Mouse (Mus musculus): ENCODE data around the gene Itpkb.

Gene Itpkb

DNA sequence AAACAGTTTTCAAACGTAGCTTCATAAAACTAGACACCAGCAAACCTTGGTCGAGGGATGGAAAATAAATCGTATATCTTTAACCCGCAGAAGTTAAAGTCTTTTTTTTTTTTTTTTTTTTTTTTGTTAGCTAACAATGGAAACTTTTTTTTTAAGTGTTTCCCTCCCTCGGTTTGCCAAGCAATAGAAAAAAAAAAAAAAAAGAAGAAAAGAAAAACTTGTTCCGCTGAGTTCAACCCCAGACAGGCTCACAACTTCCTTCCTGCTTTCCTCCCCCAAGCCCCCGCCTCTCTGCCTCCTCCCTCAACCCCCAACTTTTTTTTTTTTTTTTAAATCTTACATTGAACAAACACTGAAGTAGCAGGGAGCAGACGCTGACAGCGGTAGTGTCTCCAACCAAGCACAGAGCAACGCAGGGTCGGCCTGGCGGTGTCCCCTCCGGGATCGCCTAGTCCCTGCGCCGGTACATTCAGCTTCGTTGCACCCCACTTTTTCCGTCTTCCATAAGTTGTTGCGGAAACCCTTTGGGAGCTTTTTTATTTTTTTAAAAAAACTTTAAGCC is at the start of gene Itpkb:
Itpkb (plus strand) TSS at position 341 of the 562 bp plus-strand sequence.
- peak; percentile 78 to 83 for DNase-seq (ENCODE audit: low spot score in 2 of 2)

DNA sequence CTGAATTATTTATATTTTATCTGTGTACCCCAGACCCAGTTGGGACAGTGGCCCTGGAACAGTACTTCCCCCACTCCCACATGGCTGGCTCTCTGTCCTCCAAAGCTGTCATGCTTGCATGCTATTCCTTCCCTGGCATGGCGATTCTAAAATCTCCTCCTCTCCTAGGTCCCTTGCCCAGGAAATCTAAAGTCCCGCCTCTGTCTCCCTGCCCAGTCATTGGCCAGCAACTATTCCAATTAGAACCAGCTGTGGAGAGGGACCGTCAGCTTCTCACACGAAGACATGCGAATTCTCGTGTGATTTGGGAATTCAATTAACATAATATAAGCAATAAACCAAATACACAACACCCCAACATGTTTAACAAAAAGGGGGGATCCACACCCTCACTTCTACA is 47.7 kb upstream of the Itpkb start:
- no peak for DNase-seq (ENCODE audit: low spot score in 2 of 2)

DNA sequence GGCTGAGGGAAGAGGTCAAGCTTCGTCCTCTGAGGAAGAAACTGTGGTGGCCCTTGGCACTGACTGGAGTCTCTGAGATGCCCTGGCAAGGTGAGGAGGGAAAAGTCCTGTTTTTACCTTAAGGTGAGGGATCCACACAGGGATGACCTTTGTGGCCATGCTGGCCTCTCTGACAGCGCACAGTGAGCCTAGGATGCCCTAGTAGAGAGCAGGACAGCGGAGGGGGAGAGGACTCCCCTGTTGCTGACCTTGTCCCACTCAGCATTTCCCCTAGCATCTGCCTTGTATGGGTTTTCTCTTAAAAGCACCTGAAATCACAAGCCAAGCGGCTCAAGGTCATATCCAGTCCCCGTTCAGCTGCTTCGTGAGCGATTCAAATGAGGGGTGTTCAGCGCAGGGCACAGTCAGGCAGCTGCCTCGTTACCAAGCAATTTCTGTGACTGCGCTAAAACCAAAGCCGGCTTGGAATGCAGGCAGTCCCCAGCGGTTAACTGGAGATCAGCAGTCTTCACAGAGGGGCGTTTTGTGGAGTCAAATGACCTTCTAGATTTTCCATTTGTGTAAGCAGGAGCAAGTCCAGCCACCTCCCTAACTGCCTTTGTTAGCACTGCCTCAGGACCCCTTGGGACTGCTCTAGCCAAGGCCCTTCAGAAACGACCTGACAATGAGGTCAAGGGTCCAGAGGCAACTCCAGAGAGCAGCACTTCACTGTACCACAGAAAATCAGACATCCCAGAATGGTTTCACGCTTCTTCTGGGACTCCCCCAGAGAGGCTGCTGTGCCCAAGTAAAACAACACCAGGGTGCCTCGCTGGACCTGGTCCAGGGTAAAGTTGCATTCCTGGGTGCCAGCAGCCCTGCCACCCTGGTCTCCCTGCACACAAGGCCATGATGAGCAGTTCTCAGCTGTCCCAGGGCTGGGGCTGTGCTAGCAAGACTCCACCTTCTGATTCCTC is 46.2 kb upstream of the Itpkb start:
- no peak for DNase-seq (ENCODE audit: low spot score in 2 of 2)

DNA sequence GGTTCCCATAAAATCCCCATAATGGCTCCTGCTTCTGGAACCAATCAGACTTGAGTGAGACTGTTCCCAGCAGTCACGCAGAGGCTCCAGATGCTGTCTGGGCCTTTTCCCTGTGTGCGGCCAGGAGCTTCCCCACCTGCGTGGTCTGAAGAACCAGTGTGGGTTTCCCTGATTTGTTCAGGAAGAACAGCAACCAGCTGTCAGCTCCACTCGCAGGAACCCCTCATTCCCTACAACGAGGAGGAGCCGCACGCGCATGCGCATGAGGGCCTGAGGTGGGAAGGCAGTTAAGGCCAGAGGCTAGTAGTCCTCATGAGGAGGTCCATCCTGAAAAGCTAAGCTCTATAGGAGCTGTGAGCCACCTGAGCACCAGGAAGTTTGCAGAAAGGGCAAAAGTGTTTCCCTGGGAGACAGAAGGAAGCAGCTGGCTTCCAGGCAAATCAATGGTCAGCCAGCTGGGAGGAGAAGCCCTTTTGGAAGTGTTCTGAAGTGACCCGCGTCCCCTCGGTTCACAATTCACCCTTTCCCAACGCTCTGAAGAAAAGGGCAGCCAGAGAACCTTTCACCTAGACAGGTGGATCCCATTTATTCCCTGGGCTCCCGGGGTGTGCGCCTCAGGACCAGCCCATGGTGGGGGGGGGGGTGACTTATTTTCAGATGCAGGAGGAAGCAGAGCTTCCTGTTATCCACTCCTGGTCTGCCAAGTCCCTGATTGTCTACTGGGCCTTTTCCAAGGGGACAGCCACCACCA is 44.0 kb upstream of the Itpkb start:
- no peak for DNase-seq (ENCODE audit: low spot score in 2 of 2)

DNA sequence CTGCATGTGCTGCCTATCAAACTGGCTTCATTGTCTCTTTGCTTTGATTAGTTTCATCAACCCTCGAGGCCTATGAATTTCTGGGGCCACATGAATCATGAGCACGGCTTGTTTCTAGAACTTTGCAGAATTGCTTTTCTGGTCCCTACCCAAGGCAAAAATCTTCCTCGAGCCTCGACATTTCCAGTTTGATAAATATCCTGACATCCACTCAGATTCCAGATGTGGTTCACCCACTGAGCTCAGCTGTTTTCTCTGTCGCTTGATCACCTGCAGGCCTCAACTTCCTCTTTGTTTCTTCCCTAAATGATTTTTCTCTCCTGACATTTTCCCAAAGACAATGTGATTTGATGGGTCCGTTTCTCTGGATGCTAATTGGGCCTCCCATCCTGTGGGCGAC is 42.1 kb upstream of the Itpkb start:
- no peak for DNase-seq (ENCODE audit: low spot score in 2 of 2)

DNA sequence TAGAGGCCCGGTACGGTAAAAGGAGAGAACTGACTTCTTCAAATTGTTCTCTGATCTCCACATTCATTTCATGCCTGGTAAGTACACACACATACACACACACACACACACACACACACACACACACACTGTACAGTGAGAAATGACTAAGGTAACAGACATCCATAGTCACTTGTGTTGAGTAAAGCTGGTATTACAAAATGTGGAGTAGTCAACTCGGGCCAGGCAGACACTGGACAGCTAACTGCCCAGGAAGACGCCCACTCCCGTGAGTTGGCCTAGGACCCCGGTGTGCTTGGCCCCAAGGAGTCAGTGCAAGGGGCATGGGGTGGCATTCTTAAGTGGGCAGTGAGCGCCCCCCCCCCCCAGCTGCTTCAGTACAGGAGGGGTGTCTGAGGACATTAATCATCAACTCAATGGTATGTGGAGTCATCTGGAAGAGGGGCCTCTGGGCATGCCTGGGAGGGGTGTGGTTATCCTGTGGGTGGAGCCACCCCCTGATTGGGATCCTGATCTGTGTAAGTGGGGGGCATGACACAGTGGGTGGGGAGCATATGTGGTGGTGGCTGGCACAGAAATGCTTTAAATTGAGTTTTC is 41.3 kb upstream of the Itpkb start:
- no peak for DNase-seq (ENCODE audit: low spot score in 2 of 2)

DNA sequence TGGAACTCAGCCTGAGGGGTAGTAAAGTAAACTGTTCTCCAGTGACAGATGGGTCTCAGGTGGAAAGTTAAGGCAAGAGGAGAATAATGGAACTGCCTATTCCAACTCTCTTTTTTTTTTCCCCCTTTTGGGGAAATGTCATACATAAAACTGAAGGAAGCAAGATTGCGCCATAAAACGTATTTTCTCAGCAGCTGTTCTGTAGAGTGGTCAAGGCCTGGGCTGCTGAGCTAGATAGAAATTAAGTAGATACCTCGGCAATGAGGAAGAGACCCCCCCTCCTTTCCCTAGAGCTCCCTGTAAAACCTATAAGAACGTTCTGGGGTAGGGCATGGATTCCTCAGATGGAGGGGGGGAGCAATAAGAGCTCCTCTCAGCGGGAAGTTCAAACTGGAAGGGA is 40.5 kb upstream of the Itpkb start:
- no peak for DNase-seq (ENCODE audit: low spot score in 2 of 2)

DNA sequence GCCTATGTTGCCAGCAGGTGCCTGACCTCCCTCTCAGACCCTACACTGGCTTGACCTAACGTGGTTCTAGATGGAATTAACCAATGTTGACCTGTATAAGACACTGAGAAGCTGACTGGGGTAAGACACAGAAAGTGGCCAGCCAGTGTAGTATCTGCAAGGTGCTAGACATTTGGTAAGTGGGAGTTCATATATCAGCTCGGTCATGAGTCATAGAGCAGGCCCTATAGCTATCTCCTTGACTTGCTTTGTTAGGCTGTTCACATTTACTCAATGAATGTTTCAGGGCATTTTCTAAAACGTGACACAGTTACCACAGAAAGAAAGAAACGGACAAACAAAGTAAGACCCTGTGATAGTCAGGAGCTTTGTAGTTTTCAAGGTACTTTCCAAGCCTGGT is 39.9 kb upstream of the Itpkb start:
- no peak for DNase-seq (ENCODE audit: low spot score in 2 of 2)

DNA sequence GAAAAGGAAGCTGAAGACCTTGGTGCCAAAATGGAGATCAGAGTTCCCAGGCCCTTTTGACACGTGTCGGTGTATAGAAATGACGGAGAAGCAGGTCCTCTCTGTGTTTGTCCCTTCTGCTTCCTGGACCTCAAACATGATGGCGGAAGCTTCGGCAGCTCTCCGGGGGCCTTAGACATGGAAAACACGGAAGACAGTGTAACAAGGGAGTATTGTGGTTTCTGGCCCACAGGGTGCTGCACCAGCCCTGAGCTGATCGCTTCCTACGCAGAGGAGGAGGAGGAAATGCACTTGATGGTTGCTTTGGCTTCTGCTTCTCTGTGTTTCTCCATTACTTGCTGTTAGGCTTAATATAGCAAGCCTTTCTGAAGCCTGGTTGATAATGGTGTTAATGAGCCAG is 34.2 kb upstream of the Itpkb start:
- DNase-seq (ENCODE audit: low spot score in 2 of 2), result peak in 1 of 2 experiments; percentile 36

DNA sequence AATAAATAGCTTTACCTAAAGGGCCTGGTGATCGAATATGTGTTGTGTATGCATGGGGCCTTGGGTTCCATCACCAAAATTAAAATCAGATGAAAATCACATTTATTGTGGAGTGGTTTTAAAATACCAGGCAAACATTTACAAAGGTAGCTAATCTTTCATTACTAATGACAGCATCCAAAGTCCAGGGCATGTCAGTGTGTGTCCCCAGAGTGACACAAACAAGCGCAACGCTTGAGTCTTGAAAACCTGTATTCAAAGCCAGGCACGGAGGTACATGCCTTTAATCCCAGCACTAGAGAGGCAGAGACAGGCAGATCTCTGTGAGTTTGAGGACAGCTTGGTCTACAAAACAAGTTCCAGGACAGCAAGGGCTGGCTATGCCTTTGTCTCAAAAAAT is 30.6 kb upstream of the Itpkb start:
- DNase-seq (ENCODE audit: low spot score in 2 of 2), result no peak

DNA sequence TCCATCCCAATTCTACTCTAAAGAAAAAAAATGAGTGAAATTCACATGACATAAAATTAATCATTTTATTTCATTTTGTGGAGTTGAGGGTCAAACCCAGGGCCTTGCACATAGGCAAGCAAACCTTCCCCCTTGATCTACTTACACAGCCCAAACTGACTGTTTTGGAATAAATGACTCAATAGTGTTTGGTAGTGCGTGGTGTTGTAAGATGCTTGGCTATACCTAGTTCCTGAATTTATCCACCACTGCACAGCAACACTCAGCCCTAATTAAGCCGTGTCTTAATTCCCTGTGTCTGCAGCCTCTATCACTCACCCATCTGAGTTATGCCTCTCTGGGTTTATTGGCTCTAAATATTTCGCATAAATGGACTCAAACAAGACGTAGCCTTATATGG is 30.0 kb upstream of the Itpkb start:
- DNase-seq (ENCODE audit: low spot score in 2 of 2), result peak in 1 of 2 experiments; percentile 19

DNA sequence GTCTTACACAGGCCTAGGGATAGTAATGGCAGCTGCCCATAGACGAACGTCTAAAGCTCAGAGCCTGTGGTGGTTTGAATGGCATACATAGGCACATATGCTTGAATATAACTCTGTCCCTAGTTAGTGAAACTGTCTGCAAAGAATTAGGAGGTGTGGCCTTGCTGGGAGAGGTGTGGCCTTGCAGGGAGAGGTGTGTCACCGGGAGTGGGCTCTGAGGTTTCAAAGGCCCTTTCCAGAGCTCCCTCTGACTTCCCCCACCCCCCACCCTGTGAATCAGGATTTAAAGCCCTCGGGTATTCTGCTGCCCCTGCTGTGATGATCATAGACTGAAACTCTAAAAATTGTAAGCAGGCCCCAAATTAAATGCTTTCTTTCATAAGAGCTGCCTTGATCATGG is 29.3 kb upstream of the Itpkb start:
- DNase-seq (ENCODE audit: low spot score in 2 of 2), result no peak

DNA sequence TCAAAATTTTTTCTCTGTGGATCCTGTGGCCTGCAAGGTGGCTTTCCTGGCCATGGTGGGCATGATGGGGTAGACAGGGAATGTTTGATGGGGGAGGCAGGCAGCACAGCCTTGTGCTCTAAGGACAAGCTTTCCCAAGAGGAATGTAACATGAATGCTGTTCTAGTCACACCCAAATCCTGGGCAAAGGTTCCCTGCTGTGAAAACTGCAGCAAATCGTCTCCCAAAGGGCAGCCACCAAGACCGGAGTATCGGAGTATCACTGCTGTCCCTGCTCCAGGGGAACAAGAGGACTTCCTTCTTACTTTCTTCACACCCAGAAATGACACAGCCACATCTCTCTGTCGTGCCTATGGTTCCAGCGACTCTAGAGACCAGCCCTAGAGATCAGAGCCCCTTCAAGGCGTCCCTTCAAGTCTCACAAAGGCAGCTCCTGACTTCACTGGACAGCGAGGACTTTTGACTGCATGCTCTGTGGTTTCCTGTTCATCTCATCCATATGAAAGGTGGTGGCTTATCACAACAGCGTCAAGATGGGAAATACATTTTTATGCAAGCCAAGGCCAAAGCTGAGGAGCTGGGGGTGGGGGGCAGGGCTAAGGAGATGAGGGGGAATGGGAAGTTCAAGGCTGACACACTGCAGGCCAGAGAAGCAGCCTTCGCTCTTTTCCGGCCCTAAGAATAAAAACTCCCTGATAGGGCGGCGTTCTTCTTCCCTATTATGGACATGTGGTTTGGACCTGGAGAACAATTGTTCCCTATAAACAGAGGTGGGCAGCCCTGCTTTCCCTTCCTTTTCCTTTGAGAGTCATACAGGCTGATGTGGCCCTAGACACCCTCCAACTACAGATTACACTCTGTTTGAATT is 27.8 kb upstream of the Itpkb start:
- DNase-seq (ENCODE audit: low spot score in 2 of 2), result no peak

DNA sequence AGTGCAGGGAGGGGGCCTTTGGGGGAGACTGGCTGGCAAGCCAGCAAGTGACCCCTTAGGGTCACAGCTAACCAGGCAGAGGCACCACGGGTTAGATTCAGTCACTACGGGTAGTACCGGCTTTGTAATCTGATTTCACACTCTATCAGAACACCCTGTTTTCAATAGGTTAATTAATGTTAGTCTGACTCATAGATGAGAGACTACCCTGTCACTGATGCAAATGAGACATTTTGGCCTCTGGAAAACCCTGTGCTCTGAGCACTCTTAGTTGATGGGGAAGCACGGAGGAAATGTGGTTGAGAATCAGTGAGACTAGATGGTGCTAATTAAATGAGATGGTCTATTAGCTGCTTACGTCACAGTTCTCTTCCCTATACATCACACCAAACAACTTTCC is 26.7 kb upstream of the Itpkb start:
- DNase-seq (ENCODE audit: low spot score in 2 of 2), result no peak

DNA sequence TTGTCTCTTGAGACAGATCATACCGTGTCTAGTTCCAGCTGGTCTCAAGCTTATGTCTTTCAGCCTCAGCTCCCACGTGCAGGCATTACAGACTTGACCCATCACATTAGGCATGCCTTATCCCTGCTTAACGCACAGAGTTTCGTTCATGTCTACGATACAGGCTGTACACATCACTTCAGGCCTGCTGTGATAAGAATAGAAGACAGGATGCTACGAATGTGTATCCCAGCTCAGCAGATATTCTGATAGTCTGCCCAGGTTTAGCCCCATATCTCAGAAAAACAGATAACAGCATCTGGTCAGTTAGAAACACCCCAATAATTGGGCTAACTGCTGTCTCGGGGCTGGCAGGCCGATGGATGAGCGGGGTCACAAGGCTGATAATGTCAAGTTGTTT is 23.4 kb upstream of the Itpkb start:
- DNase-seq (ENCODE audit: low spot score in 2 of 2), result no peak

DNA sequence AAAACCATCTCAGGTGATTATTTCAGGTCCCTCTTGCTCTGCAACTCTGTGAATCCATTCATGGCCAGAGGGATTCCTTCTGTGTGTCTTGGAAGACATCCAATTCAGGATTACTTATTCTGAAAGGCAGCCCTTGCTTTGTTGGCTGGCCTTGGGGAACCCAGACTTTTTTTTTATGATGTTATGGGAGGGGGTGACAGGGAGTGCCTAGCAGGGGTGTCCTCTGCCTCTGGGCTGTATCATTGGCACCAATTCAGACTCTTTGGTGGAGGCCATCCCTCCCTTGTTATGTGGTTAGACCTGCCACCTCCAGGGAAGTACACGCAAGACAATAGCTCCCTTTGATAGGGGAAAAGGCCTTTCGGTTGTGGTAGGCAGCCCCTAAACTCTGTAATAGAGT is 22.6 kb upstream of the Itpkb start:
- no peak for DNase-seq (ENCODE audit: low spot score in 2 of 2)

DNA sequence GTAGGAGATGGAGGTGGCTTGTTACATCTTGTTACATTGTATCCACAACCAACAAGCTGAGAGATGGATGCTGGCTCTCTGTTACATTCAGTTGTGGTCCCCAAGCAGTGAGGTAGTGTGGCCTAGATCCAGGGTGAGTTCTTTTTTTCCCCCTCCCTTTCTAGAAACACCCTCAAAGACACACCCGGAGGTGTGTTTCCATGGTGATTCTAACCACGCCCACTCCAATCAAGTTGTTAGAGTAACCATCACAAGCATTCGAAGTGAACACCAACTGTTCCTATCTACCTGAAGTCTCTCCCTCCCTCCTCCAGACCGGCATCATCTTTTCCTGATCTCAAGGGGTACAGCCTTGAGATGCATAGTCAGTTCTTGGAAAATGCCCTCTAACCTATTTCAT is 21.4 kb upstream of the Itpkb start:
- DNase-seq (ENCODE audit: low spot score in 2 of 2), result no peak

DNA sequence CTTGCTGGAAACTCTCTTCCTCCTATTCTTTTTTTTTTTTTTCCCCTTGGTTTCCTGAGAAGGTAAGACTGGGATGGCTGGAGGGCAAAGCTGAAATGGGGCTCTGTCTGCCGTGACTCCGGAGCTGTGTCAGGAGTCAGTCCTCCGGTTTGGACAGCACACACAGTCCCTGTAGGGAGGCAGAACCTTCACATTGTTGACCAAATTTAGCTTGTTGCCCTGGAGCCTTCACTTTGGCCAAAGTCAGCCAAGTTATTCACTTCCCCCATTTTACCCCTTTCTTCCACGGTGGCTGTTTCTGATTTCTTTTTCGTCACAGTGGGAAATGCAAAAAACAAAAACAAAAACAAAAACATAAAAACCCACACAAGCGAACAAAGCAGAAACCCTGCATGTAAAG is 18.0 kb upstream of the Itpkb start:
- DNase-seq (ENCODE audit: low spot score in 2 of 2), result no peak

DNA sequence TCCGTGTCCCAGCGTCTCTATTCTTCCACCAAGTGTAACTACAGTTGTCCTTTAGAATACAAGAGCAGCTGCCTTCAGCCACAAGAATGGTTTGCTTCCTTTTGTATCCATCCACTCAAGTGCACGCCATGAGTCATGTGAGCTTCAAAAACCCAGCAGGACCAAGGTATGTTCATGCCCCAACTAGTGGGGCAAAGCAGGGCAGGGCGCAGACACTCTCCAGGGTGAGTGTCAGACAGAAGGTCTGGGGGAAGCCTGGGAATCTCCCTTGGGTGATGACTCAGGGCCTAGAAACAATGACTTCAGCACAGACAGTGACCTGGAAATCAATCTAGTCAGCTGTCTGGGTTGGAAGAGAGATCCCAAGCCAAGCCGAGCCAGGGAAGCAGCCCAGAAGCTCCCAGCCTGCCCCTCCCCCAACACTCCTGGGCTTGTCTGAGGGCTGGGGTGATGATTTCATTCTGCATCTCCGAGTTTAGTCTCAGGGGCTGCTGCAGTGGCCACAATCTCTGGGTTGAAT is 17.4 kb upstream of the Itpkb start:
- DNase-seq (ENCODE audit: low spot score in 2 of 2), result no peak

DNA sequence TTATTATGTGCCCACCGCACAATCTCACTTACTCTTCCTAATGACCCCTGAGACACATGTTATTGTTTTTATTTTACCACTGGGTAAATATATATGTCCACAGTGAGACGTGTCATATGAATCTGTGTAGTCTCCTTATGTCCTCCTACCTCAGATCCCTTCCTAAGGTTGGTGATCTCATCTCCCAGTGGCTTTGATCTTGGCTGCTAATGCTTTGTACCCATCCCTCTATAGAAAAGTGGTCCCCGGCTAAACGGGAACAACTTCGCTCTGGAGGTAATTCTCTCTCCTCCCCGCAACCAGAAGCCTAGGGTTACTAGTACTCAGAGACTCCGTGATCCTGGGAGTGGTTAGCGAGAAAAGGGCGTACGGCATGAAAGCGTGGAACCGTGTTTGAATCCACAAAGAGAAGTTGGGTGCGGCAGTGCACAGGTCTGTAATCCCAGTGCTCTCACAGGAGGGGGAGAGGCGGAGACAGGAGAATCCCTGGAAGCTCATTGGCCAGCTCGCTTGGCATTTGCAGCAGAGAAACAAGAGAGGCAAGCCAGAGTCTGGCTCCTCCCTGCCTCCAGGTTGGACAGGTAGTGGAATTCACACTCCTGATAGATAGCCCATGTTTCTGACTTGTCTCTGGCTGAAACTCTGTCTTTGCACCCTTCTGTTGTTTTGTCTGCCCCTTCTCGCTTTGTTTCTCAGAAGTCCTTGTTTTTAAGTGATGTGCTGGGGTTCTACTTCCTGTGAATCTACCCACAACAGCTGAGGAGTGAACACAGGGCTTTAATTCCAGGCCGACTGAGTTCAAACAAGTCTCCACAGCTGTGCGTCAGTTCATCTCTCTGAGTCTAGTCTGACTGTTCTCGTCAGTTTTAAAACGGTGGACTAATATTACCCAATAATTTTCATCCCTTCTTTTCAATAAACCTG is 16.5 kb upstream of the Itpkb start:
- no peak for DNase-seq (ENCODE audit: low spot score in 2 of 2)
